Mouse (Mus musculus): ENCODE data around the gene Gm973.
A peak's percentile ranks its signal among the peaks of the same experiment; 100 is the strongest.

Gene Gm973

DNA sequence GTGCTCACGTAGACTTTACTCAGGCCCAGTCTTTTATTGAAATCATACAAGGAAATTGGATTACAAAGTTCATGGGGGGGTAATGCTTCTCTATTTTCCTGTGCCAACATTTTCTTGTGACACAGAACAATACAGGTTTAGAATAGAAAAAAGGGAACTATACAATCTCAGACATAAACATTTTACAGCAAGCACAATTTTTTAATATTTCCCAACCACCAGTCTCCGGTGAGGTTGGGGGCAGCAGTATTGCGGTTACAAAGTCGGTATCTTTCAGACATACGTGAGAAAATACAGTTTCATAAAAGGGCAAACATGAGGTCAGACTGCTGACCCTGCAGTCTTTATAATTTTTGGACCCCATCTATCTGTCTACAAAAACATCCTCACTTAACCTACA, 20.1 kb upstream of the Gm973 start:
- DNase-seq: no peak

DNA sequence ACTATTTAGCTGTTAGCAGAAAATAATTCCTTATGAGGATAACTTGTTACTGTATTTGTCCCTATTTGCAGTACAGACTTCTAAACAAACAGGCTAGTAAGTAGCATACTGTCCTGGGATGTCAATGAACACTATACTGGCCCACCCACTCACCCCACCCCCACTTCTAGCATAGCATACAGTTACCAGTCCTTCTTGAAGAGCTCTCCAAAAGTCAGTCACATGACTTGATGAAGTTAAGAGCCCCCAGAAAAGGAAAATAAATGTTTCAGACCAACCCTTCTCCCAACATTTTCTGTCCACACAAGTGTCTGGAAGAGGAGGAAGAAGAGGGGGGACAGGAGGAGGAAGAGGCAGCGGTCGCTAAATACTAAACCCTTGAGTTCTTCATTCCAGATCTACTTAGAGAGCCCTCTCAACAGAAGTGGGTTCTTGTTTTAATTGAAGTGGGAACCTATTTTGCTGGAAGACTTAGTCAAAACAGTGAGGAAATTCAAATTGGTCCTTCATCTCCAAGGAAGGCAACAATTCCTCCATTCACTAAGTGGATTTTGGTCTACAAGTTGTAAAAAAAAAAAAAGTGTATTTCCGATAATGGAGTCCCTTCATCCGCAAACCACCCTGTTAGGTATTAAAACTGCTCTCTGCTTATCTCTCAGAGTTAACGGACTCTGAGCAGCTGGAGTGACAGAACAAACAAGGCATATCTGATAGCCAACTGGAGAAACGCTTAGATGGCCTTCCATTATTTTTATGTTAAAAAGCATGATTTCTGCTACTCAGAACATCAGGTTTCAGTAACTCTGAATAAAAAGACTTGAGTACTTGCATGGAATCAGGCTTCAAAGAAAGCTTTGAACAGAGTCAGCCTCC, 18.1 kb upstream of the Gm973 start:
- DNase-seq: no peak

DNA sequence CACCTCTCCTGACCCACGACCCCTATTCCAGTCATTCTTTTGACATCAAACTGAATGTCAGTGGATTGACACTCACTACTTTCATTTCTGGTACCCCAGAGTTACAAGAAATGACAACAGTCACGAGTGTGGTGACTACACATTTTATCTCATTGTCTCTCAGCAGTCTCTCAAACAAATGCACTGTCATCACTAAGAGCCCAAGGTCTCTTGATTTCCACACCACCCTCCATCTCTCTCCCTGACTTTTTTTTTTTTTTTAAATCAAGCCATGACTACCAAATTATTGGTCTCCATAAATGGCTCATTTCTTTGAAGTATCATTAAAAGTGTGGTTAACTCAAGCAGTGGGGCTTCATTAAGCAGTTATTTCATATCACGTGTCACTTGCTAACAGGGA, 16.7 kb upstream of the Gm973 start:
- DNase-seq: no peak

DNA sequence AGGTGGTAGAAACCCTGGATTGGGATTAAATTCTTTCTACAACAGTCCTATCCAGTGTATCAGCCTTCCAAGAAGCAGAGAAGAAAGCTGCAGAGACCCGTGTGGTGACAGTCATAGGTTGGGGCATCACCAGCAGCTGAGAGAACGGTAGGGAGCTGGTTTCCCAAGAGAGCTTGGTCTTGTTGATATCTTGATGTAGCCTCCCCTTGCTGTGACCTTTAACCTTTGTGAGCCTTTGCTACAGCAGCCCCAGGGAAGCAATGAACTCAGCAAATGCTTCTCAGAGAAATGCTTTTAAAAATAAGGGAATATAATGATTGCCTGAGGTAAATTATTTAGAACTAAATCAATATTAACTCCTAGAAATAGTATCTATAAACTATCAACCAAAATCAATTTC, 13.7 kb upstream of the Gm973 start:
- DNase-seq: no peak

DNA sequence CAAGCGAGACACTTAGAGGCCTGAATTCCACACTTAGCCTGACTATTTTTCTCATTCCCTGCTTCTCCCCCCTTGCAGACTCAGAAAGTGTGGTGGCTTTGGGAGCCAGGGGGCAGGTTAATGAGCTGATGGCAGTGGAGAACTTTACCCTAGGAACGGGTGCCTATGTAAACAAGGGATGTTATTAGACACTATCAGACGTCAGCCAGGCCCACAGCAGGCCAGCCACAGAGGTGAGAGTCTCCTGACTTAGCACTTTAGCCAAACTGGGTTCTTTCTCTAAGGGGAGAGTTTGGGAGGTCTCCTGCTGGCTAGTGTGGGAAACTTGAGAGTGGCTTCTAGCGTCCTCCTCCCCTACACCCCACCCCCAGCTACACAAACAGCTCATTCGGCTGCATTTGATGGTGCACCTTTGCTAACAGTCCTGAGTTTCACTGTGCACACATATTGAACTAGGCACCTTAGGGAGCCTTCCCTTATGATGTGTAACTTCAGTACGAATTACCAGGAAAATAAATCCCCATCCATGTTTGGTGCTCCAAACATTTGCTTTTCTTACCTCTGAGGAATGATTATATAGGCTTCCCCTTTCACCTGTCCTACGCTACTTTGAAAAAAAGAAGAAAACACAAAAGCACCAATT, 12.3 kb upstream of the Gm973 start:
- DNase-seq: no peak

DNA sequence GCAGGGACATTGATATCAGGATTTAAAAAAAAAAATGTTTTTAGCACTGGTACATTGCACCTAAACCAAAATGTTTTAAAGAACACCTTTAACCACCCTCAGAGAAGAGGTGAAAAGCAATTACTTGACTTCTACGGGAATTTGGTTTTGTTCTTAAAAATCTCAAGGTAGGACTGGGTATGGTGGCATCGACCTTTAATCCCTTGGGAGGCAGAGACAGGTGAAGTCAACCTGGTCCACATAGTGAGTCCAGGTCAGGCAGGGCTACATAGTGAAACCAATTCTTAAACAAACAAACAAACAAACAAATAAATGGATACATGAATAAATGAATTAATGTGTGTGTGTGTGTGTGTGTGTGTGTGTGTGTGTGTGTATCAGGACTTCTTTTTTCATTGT, 11.8 kb upstream of the Gm973 start:
- DNase-seq: no peak

DNA sequence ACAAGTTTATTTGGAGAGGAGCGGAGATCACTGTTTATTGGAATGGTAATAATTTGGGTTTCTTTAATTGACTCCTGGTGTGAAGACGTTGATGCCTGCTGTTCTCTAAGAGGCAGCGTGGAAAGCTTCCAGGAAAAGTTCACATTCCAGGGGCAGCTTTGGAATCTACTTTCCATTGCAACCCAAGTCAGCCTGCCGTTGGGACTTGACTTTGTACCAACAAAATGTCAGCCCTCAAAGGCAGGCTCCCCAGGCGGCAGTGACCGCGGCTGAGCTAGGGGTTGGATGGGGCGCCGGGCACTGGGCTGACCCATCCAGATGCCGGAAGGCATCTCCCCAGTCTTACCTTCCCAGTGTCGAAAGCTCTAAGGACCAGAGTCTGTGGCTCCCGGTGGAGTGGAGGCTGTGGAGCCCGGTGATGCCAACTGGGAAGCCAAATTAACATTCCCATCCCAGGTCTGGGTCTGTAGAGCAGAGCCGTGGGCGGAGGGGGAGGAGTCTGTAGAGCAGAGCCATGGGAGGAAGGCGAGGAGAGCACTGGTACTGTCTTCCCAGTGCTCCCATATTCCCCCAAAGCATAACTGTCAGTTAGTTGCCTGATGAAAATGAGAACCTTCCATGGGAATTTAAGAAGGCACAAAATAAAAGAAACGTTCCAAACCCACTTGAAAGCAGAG, 7.5 kb upstream of the Gm973 start:
- DNase-seq: no peak

DNA sequence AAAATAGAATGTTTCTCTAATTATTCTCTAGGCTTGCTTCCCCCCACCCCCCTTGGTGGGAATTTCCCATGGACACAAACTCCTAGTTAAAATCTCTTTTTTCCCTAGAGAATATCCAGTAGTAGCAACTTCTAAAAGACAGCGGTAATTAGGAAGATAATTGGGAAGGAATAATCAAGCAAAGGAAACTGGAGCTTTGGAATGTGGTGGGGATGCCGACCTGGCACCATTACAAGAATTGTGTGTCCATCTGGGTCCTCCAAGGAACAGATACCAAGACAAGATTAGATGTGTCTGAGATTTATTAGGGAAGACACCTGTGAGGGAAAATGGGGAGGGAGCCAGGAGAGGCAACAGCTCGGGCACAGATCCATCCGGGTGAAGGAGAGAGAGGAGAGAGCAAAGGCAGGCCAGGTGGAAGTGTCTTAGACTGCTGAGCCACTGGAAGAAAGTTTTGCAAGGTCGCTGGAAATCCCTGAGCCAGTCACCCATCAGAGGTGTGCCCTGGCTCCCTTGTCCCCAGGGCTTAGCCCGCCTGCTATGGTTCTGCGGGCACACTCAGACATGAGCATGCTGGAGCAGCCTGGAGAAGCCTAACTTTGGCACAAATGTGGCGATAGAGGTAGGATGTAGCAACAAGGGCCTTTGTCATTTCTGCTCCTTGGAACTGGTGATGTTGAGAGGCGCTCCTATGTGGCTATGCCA, 4.3 kb upstream of the Gm973 start:
- no peak for DNase-seq

DNA sequence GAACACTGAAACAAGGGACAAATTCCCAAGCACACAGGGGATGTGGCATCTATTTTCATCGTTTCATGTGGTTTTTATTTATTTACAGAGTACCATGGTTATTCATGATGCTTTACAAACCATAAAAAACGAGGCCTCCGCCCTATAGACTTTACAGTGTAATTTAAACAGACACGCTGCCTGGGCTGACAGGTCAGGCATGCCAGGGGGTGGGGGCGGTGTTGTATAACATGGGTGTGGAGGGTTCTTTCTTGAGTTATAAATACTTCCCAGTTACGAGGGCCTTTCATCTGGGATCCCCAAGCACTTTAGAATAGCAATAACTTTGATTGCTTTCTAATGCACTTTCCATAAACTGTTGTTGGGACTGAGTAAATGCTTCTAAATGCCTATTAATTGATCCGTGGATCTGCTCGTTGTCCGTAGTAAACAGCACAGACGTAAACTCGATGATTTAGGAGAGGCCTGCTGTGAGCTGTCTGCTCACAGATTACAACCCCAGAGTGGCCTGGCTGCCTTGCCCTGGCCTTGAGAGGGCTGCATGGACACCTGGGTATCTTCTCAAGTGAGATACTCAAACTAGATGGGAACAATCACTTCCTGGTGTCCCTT, 4.3 kb downstream of the Gm973 start:
- no peak for DNase-seq

DNA sequence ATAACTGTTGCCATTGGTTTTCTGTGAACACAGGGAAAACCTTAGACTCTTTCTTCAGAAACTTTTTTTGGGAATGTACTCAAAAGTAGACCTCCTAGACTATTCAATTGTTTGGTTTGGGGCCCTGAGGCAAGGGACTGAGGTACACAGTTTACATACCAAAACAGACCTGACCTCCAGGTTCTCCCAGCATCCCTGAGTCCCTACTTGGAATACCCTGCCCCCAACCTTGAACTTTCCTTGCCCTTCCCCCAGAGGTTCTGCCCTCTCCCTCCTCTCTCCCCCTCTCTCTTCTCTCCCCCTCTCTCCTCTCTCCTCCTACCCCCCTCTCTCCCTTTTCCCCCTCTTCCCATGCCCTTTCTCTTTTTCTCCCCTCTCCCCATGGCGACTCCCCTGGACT, 6.4 kb downstream of the Gm973 start:
- DNase-seq: no peak

DNA sequence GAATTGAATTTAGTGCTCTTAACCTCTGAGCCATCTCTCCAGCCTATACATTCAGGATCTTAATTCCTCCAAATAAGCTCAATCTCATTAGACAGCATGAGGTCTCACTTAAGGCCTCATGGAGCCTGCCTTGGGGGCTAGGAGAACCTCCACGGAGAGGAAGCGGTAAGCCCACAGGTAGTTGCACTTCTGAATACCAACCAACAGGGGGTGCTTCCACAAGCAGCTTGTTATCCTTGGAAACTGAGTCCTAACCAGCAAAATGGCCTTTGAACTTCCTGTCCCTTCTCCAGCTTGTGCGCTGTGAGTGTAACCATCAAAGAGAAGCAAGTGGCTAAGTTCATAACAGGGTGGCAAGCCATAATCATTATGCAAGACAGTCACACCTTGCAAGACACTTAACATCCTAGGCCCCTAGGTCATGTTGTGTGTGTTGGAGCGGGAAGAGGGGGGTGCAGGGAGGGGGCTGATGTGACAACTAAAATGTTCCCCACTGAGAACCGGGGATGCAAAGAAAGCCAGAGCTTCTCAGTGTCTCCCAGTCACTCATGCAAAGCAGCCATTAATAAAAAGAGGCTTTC, 7.4 kb downstream of the Gm973 start:
- DNase-seq: no peak

DNA sequence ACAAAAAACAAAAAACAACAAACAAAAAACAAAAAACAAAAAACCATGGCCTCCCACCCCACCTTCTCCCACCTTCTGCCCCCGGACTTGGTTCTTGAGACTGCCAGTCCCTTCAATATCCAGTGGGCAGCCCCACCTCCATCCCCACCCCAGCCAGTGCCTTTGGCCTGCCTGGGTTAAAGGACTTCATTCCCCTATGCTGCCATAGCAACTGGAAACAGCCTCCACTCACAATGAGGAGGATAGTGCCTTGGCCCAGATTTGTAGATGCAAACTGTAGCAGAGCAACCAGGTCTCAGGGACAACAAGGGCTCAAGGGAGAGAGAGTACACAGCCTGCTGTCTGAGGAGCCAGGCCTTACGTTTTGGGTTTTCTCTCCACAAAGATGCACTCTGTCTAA, 8.0 kb downstream of the Gm973 start:
- no peak for DNase-seq

DNA sequence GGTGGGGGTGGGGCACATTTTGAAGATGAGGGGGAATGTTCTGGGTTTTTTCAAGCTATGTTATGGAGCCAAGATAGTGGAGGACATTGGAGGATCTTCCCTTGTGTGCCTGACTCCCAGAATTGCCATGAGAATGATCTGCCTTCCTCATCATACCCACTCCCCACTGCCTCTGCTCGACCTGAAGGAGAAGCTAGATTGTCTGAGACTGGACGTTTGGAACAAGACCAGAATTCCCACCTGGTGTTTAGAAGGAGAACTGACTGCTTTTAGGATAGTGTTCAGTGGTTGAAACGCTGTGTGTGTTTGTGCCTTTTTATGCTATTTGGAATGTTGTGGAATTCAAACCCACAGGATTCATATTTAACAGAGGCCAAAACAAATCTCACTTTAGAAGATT, 8.7 kb downstream of the Gm973 start:
- DNase-seq: no peak

DNA sequence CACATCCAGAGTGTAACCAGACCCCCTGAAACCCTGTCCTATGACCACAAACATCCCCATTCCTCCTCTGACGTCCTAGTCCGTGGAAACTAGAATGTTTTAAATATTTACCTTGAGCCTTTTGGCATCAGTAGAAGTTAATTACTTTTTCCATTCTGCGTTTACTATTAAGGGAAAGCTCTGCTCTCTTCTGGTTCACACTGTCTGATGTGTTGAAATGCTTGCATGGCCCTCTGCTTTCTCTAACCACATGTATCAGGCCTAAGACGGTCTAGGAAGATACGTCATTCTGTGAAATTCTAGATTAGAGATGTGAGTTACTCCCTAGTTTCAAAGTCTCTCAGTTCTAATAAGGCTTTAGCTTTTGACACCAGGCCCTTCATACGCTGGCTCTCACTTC, 11.2 kb downstream of the Gm973 start:
- no peak for DNase-seq

DNA sequence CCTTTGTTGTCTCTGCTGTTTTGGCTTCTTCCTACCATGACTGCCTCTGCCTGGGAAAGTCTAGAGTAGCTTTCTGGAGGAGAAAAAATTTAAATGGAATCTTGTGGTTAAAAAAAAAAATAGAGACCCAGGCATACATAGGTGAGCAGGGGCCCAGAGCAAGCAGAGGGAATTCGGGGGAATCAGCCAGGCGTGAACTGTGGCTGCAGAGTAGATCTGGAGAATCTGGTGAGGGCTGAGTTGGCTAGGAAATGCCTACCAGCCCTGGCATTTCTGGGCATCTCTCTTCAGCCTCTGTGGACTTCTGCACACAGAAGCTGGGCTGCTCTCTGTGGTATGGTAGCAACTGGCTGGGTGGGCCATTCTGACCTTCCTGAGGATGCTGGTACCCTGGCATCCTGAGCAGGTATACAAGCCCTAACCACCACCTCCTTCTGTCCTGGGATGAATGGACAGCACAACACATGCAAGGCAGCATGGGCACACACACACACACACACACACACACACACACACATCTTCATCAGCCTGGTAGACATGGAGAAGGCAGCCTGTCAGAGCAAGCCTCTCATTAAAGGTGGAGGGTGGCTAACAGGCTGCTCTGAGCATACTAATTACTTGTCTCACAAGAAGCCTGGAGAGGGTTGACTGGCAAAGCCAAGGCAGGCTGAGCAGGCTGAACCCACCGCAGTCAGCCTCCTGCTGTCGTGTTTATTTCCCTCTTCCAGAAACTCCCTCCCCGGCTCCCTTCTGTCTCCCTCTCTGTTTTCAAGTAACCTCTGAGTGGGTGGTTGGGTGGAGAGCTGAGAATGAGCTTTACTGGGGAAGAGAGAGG, 19.1 kb downstream of the Gm973 start:
- no peak for DNase-seq

DNA sequence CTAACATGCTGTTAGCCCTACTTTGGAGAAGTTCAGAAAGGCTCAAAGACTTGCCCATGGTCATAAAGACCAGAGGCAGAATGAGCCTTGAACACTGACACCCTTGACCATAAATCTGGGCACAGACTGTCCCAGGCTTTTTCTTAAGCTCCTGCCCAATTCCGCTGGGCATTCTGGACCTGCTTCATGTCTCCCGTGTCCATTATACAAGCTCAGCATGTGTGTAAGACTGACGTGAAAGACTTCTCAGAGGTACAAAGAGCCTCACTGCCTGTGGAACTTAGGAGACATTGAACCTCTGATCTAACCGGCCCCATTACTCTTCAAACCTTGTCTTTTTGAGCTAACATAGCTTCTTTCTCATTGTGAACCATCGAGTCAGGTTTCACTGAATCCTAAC, 22.3 kb downstream of the Gm973 start:
- DNase-seq: no peak

DNA sequence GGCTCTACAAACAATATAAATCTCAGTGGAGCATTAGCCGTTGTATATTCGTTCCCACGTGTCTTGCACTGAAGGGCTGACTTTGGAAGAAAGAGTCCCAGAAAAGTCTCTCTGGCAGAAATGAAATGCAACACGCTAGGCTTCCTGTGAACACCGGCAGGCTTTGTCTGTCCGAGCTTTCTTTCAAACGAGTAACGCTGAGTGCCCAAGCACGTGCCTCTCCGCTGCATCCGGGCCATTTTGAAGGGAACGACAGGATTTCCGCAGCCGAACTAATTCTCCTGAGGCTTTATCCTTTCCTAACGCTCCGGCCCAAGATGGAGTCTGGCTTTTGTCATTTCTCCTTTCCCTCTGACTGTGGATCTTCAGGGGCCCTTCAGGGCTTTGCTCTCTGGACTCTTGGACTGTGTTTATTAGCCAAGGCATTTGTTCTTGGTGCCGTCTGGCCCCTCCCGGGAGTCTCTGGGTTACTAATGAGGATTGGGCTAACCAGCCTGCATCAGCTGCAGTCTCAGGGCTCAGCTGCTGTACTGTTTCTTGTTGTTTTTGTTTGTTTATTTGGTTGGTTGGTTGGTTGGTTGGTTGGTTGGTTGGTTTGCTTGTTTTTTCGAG, 24.6 kb downstream of the Gm973 start:
- no peak for DNase-seq

DNA sequence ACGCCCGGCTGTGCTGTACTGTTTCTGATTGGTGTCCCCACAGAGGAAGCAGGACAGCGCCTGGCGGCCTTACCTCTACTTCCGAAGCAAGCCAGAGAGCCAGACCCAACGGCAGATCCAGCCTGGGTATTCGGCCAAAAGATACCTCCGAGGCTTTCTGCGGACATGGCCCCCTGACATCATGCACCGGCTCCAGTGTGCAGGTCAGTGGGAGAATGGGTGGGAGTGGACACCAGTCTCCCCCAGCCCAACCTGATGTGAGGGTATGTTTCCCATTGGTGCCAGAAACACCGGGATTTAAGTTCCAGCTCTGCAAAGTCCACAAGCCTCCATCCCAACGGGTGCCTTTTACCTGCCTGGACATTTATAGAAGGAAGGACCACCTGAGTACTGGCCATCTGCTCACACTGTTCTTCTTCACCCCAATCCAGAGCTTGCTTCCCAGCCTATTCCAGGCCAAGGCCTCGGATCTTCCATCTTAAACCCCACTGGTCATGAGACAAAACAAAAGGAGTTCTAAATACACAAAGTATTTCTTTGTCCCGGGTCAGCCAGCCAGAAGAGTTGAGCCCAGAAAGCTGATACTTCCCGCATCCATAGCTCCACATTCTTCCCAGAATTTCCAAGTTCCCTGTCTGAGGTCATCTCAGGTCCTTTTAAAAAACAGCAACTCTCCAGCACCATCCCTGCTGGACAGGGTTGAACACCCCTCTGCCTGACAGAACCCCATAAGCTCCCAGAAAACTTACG, 25.4 kb downstream of the Gm973 start:
- DNase-seq: peak; percentile 51

DNA sequence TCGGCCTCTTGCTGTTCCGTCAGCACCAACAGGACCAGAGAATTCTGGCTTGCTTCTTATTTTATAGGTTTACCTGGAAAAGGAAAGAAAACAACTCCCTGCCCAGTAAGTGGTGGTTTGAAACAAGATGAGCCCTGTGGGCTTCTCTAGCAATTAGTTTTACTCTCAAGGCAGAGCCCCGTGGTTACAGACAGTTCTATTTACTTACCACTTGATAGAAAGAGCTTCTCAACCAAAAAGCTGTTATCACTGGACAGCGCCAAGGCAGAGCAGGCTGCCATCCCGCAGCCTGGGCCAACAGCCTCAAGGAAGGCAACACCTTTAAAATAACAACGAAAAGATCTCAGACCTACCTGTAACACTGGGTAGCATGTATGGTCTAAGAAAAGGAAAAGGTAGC, 26.2 kb downstream of the Gm973 start:
- DNase-seq: peak; percentile 25

DNA sequence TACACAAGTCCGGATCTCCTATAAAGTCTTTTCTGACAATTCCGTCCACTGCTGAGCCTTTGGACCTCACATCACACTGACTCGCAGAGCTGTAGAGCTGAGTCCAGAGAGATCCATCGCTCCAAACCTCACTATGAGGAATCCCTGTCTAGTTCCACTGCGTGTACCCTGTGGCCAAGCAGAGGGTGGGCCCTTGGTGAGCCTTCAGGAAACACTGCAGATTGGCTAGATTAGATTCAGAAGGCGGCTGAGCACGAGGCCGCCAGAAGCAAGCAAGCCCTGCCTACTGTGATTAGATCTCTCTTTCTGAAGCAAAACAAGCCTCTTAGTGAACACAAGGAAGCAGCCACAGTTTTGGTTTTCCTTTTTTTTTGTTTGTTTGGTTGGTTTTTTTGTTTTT, 27.8 kb downstream of the Gm973 start:
- DNase-seq: no peak

DNA sequence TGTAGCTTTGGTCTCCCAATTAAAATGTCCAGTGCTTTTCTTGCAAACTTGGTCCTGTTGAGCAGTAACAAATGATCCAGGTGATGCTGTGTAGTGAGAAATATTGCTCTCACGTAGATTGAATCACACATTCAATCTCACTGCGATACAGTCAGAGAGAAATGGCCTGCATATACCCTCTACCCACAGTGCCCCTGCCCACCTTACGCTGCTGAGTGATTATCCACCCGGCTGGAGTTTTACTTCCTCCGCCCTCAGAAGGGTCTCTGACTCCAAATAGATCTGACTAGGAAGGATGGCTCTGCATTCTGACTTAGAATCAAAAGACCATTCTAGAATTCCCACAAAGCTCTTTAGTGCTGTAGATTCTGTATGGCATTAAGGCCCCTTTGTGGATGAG, 32.4 kb downstream of the Gm973 start:
- no peak for DNase-seq
